Mouse (Mus musculus) hindbrain, embryonic 11.5 days (tissue): Measurements from ENCODE around the gene Kansl2. TPM values are rescaled to one million over a fixed set of nuclear protein-coding genes. Genes with fewer than 3 reads are reported as not detected.

Source experiments
- ATAC-seq: fragments of 200-750 bp; cut with Nextera tagmentation; 2 replicates; pipeline ENCODE4 v1.8.0; 2017; ENCODE audit warnings: mild to moderate bottlenecking, moderate TSS enrichment, moderate library complexity; ENCODE audit not compliant: low FRiP score
- DNase-seq: peaks from one replicate; pipeline ENCODE4 v3.0.0-alpha.2; 2015; ENCODE audit warnings: low spot score
- H3K27ac ChIP-seq: fragments of 300-500 bp; sonication (generic); 2 replicates; pipeline ENCODE4 v1.5.1; 2014; ENCODE audit warnings: mild to moderate bottlenecking, low read depth, low read length
- H3K27me3 ChIP-seq: fragments of 300-500 bp; sonication (generic); 2 replicates; pipeline ENCODE4 v1.6.1; 2014; ENCODE audit warnings: mild to moderate bottlenecking, low read length, moderate library complexity, mixed read lengths; ENCODE audit not compliant: control insufficient read depth, insufficient read depth
- H3K36me3 ChIP-seq: fragments of 300-500 bp; sonication (generic); 2 replicates; pipeline ENCODE4 v1.6.1; 2014; ENCODE audit warnings: mild to moderate bottlenecking, low read length, moderate library complexity, mixed read lengths; ENCODE audit not compliant: control insufficient read depth, insufficient read depth
- H3K4me1 ChIP-seq: fragments of 300-500 bp; sonication (generic); replicated peaks from 2 replicates; pipeline ENCODE4 v1.6.1; 2014; ENCODE audit warnings: low read length, mixed read lengths; ENCODE audit not compliant: control insufficient read depth, insufficient read depth
- H3K4me2 ChIP-seq: fragments of 300-500 bp; sonication (generic); replicated peaks from 2 replicates; pipeline ENCODE4 v1.6.1; 2014; ENCODE audit warnings: mild to moderate bottlenecking, low read depth, low read length
- H3K4me3 ChIP-seq: fragments of 300-500 bp; sonication (generic); 2 replicates; pipeline ENCODE4 v1.5.1; 2014; ENCODE audit warnings: low read depth, low read length
- H3K9ac ChIP-seq: fragments of 300-500 bp; sonication (generic); 2 replicates; pipeline ENCODE4 v1.6.1; 2014; ENCODE audit warnings: low read depth, low read length
- H3K9me3 ChIP-seq: fragments of 300-500 bp; sonication (generic); 2 replicates; pipeline ENCODE4 v1.6.1; 2016; ENCODE audit warnings: low read length; ENCODE audit not compliant: control insufficient read depth
- WGBS: fragments of 180-500 bp; shearing (Covaris S2); extraction: QIAGEN DNeasy Blood & Tissue Kit; methylation state at CpG from one replicate; pipeline ENCODE4 v1.1.7; 2014; 5-methylcytosine and 5-hydroxymethylcytosine counted together
- polyA plus RNA-seq: library from polyadenylated mRNA; unstranded; fragments of >200 nt; fragmentation: Nextera tagmentation; extraction: Ambion mirVana; gene quantifications from 2 replicates; pipeline ENCODE4 v1.2.1, GENCODE M21; 2014

Gene Kansl2
- polyA plus RNA-seq, 1 experiment from 2014 or later: 127 TPM

DNA sequence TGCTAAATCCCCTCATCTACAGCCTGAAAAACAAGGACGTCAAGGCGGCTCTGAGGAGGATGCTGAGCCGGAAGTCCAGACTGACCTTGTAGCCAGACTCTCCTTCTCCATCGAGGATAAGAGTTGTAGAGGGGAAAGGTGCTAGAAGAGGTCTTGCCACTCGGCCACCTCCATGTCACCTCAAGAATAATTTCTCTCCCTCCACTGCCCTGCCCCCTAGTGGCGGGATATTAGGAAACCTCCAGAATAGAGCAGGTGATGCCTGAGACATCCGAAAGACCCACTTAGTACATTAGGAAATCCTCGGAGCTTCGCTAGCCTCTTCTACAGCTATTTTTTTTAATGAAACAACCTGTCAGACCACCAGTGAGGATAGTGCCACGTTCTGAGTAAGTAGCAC lies 58.7 kb downstream of the Kansl2 start:
- DNase-seq (peak; percentile 54), ATAC-seq (no peak)
- Histone ChIP-seq H3K4me1 (no peaks in the 10 kb centered on the region), H3K4me2 (no peak overlapping the region), H3K4me3 (no peak overlapping the region), H3K9ac (no peak overlapping the region), H3K9me3 (no peaks in the 10 kb centered on the region), H3K36me3 (no peaks in the 10 kb centered on the region), H3K27me3 (no peaks in the 10 kb centered on the region), H3K27ac (no peak overlapping the region)
- WGBS: 56% methylated on average over 10 of the region's 10 CpGs

DNA sequence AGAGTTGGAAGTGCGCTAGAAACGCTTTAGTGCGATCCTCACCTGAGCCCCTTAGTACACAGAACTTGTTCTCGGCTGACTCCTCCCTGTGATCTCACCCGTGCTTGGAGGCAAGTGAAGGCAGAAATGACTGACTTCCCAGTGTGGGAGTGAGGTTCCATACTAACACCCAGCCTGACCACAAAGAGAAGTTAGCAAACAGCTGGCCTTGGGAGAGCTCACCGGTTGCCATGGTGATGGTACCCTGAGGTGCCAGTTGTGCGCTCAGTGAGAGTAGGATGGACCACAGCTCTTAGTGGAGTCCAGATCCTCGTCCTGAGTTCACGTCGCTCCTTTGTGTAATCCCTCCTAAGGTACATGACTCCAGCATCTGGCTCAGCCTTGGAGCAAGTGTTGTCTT lies 59.1 kb downstream of the Kansl2 start:
- no peak overlapping the region for H3K27ac ChIP-seq
- ATAC-seq: no peak
- no peak for DNase-seq
- H3K4me3 ChIP-seq: no peak overlapping the region
- 81% methylated on average over 10 of the region's 10 CpGs for WGBS
- H3K9me3 ChIP-seq: no peaks in the 10 kb centered on the region
- H3K4me1 ChIP-seq: no peaks in the 10 kb centered on the region
- H3K27me3 ChIP-seq: no peaks in the 10 kb centered on the region
- H3K9ac ChIP-seq: no peak overlapping the region
- H3K4me2 ChIP-seq: no peak overlapping the region
- no peaks in the 10 kb centered on the region for H3K36me3 ChIP-seq

DNA sequence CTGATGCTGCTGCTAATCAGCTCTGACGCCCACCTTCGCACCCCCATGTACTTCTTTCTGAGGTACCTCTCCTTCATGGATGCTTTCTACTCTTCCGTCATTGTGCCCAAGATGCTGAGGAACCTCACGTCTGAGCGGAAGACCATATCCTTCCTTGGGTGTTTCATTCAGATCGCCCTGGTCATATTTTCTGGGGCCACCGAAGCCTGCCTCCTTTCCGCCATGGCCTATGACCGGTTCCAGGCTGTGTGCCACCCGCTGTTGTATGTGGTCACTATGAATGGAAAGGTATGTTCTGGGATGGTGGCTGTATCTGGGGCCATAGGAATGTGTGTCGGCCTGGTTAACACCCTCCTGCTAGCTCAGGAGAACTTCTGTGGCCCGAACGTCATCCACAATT lies 62.5 kb downstream of the Kansl2 start:
- H3K4me1 ChIP-seq: no peaks in the 10 kb centered on the region
- no peak for ATAC-seq
- H3K36me3 ChIP-seq: no peaks in the 10 kb centered on the region
- H3K27me3 ChIP-seq: no peaks in the 10 kb centered on the region
- H3K4me2 ChIP-seq: no peak overlapping the region
- H3K9me3 ChIP-seq: no peaks in the 10 kb centered on the region
- H3K4me3 ChIP-seq: no peak overlapping the region
- no peak overlapping the region for H3K9ac ChIP-seq
- no peak overlapping the region for H3K27ac ChIP-seq
- no peak for DNase-seq
- 87% methylated on average over 13 of the region's 13 CpGs for WGBS

DNA sequence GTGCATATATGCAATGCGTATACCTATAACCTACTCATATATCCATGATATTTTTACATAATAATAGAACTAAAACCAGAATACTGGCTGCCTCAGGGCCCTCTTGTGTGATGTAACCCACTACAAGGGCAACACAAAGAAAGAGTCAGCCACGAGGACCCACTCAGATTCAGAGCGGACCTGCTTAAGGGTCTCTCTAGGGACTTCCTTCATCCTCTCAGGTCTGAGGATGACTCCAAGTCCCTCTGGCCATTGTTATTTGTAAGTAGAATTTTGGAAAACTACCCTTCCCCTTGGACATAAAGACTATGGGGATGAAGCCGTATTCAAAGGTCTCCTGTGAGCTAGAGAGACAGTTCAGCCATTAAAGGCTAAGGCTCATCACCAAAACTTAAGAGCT lies 64.5 kb downstream of the Kansl2 start, which contains the start of gene OR5BS1P:
Gene OR5BS1P, plus strand, starts transcription at position 301 of the 400 bp plus-strand sequence.
- Histone ChIP-seq H3K9ac (no peak within 1 kb of the TSS), H3K4me2 (no peak within 1 kb of the TSS), H3K27ac (no peak within 1 kb of the TSS), H3K4me1 (no peaks in the 10 kb centered on the region), H3K27me3 (no peaks in the 10 kb centered on the region), H3K4me3 (no peak within 1 kb of the TSS), H3K36me3 (no peaks in the 10 kb centered on the region), H3K9me3 (no peaks in the 10 kb centered on the region)
- no peak for DNase-seq
- no peak for ATAC-seq
- 94% methylated on average over 4 of the region's 4 CpGs for WGBS

Other genes with a start within 250 kb of the Kansl2 start
- gene Zfp641, start 238.1 kb downstream of the Kansl2 start, polyA plus RNA-seq: 1.7 and 2.1 TPM in 2 replicates
- not detected in 2 replicates for gene Olfr285, start 216.9 kb downstream of the Kansl2 start, polyA plus RNA-seq
- gene Olfr284, start 193.3 kb downstream of the Kansl2 start, polyA plus RNA-seq: not detected in 2 replicates
- gene Olfr283, start 153.3 kb downstream of the Kansl2 start, polyA plus RNA-seq: not detected in 2 replicates
- not detected in 2 replicates for gene Olfr282, start 103.0 kb downstream of the Kansl2 start, polyA plus RNA-seq
- not detected in 2 replicates for gene Olfr281, start 81.7 kb downstream of the Kansl2 start, polyA plus RNA-seq
- not detected in 2 replicates for gene OR5BS1P, start 64.4 kb downstream of the Kansl2 start, polyA plus RNA-seq
- gene Lalba, start 51.5 kb downstream of the Kansl2 start, polyA plus RNA-seq: not detected in 2 replicates
- gene Olfr279, start 41.9 kb downstream of the Kansl2 start, polyA plus RNA-seq: not detected in 2 replicates
- 63.8 and 67.8 TPM in 2 replicates for gene Ccnt1, start 36.7 kb upstream of the Kansl2 start, polyA plus RNA-seq
- not detected in 2 replicates for gene 4930415O20Rik, start 36.7 kb upstream of the Kansl2 start, polyA plus RNA-seq
- 12.4 and 17.3 TPM in 2 replicates for gene Adcy6, start 75.8 kb upstream of the Kansl2 start, polyA plus RNA-seq
- 41.3 and 42.9 TPM in 2 replicates for gene Cacnb3, start 96.6 kb upstream of the Kansl2 start, polyA plus RNA-seq
- gene Ddx23, start 128.6 kb upstream of the Kansl2 start, polyA plus RNA-seq: 21.7 and 33.0 TPM in 2 replicates
- gene Rnd1, start 143.2 kb upstream of the Kansl2 start, polyA plus RNA-seq: 5.2 and 5.9 TPM in 2 replicates
- 2.4 and 3.0 TPM in 2 replicates for gene Ccdc65, start 173.9 kb upstream of the Kansl2 start, polyA plus RNA-seq
- gene Fkbp11, start 193.9 kb upstream of the Kansl2 start, polyA plus RNA-seq: 13.0 and 15.5 TPM in 2 replicates
- 32.3 and 33.2 TPM in 2 replicates for gene Arf3, start 228.9 kb upstream of the Kansl2 start, polyA plus RNA-seq
- 0.54 and 0.57 TPM in 2 replicates for gene Wnt10b, start 243.9 kb upstream of the Kansl2 start, polyA plus RNA-seq